Mouse (Mus musculus) cerebellum, postnatal 4 days (tissue): Measurements from ENCODE around the gene Wnt10b.

Source experiments
- DNase-seq, 2 experiments: peaks; one replicate each; pipeline ENCODE4 v3.0.0; 2022; ENCODE audit warnings: low spot score in 2 of 2, mixed read lengths in 1 of 2

Gene Wnt10b

DNA sequence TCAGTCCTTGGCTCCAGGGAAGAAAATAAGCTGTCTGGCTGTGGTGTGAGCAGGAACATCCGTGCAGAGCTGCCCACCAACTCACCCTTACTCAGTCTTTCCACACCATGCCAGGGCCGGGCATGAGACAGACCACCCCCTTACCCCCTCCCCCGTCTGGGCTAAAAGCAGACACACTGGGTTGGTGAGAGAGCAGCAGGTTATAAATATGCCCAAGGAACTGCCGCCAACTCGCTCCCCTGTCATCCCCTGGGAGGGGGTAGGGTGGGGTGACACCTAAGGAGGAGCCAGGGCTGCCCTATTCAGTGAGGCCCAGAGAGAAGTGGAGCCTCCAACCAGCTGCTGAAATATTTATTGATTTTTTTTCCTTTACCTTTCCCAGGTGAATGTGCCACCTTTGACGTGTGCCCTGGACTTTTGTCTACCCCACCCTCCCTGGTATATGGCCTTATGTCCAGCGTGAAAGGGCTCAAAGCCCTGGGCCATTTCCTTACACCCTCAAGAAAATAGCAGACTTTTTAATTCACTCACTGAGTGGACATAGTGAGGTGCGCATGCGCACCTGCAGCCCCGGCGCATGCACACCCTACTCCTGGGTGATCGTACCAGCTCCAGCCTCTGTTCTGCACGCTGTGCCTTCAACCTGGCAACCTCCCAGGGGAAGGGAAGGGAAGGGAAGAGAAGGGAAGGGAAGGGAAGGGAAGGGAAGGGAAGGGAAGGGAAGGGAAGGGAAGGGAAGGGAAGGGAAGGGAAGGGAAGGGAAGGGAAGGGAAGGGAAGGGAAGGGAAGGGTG is 19.0 kb upstream of the Wnt10b start:
- no peak for DNase-seq

DNA sequence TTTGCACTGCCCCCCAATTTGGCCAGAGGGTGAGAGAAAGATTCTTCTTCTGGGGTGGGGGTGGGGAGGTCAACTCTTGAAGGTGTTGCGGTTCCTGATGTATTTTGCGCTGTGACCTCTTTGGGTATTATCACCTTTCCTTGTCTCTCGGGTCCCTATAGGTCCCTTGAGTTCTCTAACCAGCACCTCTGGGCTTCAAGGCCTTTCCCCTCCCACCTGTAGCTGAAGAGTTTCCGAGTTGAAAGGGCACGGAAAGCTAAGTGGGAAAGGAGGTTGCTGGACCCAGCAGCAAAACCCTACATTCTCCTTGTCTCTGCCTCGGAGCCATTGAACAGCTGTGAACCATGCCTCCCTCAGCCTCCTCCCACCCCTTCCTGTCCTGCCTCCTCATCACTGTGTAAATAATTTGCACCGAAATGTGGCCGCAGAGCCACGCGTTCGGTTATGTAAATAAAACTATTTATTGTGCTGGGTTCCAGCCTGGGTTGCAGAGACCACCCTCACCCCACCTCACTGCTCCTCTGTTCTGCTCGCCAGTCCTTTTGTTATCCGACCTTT is 15.3 kb upstream of the Wnt10b start:
- no peak for DNase-seq

DNA sequence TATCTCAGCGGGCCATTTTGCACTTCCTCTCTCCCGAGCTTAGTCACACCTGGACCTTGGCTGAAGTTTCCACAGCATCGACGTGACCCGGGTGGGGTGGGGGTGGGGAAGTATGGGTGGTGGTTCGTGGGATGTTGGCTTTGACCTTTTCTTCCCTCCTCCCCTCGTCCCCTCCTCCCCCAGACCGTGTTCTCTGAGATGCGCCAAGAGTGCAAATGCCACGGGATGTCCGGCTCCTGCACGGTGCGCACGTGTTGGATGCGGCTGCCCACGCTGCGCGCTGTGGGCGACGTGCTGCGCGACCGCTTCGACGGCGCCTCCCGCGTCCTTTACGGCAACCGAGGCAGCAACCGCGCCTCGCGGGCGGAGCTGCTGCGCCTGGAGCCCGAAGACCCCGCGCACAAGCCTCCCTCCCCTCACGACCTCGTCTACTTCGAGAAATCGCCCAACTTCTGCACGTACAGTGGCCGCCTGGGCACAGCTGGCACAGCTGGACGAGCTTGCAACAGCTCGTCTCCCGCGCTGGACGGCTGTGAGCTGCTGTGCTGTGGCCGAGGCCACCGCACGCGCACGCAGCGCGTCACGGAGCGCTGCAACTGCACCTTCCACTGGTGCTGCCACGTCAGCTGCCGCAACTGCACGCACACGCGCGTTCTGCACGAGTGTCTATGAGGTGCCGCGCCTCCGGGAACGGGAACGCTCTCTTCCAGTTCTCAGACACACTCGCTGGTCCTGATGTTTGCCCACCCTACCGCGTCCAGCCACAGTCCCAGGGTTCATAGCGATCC is 14.5 kb upstream of the Wnt10b start:
- no peak for DNase-seq

DNA sequence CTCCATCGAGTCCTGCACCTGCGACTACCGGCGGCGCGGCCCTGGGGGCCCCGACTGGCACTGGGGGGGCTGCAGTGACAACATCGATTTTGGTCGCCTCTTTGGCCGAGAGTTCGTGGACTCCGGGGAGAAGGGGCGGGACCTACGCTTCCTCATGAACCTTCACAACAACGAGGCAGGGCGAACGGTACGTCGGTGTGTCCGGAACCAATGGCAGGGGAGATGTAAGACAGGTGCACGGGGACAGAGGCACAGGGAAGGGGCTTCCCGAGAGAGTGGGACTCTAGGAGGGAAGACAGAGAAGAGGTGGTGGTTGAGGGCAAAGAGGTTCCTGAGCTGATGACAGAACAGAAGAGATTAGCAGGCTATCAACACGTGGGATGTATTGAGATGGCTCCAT is 13.8 kb upstream of the Wnt10b start:
- DNase-seq, result no peak

DNA sequence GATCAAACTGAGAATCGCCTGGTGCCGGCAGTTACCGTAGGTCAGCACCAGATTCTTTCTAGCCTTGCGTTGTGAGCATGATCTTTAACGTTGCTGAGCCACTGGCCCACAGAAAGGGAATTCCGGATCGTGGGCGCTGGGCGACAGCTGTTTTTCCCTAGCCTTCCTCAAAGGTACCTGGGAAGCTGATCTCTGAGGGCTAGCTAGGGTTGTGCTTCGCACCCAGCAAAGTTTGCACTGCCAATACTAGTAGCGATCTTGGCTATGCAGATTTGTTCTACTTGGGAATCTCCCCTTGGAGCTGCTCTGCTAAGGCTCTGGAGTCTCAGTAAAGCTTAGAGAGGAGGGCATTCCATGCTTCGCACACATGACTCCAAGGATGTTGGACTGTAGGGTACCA is 13.3 kb upstream of the Wnt10b start:
- no peak for DNase-seq

DNA sequence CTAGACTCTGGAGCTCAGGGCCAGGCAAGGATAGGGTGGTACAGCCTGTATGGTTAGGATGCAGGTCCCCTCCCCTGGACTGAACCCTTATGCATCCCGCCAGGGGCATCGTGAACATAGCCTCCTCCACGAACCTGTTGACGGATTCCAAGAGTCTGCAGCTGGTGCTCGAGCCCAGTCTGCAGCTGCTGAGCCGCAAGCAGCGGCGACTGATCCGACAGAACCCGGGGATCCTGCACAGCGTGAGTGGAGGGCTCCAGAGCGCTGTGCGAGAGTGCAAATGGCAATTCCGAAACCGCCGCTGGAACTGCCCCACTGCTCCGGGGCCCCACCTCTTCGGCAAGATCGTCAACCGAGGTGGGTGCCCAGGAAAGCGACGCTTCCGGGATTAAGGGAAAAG is 12.8 kb upstream of the Wnt10b start:
- no peak for DNase-seq

DNA sequence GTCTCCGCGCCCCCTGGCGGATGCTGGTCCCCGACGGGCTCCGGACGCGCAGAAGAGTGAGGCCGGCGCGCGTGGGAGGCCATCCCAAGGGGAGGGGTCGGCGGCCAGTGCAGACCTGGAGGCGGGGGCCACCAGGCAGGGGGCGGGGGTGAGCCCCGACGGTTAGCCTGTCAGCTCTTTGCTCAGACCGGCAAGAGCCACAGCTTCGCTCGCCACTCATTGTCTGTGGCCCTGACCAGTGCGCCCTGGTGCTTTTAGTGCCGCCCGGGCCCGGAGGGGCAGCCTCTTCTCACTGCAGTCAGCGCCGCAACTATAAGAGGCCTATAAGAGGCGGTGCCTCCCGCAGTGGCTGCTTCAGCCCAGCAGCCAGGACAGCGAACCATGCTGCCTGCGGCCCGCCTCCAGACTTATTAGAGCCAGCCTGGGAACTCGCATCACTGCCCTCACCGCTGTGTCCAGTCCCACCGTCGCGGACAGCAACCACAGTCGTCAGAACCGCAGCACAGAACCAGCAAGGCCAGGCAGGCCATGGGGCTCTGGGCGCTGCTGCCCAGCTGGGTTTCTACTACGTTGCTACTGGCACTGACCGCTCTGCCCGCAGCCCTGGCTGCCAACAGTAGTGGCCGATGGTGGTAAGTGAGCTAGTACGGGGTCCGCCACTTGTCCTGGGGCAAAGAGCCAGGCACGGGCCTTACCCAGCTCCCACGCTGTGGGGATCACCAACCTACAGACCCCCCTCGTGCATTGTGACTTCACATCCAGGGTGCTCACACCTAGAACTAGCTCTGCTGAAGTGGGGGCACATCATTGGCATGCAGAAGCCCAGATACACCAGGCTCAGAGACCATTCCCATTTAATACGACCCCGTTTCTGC is 11.9 kb upstream of the Wnt10b start, which contains the start of gene Wnt1:
TSS of gene Wnt1 (plus strand) at position 197 of the 875 bp plus-strand sequence.
- no peak for DNase-seq

DNA sequence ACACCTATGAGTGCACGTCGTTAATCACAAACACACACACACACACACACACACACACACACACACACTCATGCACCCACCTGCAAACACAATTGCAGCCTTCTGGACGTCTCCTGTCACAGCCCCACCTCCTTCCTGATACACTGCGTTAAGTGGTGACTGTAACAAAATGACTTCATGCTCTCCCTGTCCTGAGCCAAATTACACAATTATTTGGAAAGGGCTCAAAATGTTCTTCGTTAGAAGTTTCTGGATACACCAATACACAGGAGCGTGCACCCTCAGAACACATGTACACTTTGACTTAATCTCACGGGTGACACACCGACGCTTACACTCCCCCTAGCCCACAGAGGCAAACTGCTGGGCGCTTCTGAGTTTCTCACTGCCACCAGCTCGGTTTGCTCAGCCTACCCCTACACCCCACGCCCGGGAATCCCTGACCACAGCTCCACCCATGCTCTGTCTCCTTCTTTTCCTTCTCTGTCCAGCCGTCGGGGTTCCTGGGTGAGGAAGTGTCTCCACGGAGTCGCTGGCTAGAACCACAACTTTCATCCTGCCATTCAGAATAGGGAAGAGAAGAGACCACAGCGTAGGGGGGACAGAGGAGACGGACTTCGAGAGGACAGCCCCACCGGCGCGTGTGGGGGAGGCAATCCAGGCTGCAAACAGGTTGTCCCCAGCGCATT is 11.2 kb upstream of the Wnt10b start:
- DNase-seq, result no peak

DNA sequence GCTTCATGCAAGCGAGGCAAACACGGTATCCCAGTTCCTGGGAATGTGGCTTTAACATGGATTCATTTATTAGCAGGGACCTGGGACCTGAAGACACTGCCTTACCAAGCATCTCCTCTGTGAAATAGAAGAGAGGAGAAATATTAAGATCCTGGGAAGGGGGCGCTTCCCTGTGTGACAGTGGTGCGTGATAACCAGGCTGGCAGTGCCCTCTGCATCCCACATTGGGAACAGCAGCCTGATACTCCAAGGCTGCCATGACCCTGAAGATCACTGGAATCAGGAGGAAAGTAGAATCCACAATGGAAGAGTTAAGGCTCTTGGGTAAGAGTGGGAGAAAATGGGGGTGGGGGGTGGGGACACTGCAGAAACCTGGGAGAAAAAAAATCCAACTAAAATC is 10.0 kb upstream of the Wnt10b start:
- DNase-seq, result no peak

DNA sequence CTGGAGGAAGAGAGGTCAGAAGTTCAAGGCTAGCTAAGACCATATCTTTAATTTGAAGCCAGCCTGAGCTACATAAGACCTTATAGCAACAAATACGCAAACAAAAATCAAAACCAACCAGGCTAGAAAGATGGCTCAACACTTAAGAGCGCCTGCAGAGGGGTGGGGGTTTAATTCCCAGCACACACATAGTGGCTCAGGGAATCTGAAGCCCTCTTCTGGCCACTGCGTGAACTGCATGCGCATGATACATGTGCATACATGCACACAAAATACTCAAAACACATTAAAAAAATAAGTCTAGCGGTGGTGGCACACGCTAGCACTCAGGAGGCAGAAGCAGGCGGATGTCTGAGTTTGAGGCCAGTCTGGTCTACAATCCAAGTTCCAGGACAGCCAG is 7.8 kb upstream of the Wnt10b start:
- DNase-seq, result no peak

DNA sequence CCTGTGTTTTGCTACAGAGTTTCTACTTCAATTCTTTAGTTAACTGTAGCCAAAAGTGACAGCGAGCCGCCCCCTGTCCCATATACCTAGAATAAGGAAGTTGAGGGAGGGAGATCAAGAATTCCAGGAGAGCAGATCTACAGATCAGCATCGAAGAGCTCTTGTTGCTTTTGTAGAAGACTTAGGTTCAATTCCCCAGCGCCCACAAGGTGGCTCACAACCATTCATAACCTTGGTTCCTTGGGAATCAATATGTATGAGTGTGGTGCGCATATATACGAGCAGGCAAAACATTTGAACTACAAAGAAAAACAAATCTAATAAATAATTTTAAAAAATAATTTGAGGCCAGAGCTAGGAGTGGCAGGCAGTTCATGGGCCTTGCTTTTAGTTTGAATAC is 3.2 kb upstream of the Wnt10b start:
- DNase-seq, result no peak

DNA sequence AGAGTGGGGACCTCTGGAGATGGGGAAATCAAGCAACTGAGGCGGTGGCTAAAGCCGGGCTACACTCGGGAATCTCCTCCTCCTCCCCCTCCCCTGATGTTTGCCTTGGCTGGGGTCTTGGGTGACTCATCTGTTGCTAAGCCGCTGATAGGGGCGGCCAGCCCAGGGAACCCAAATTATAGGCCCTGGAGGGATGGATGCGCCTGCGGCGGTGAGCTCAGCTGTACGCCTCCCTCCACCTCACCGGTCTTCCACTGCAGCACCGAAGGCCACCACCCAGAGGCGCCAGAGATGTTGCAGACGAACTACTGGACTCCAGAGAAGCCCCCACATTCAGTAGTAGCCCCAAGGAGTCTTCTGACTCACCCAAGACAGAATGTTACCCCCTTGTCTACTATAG is 2.6 kb upstream of the Wnt10b start:
- no peak for DNase-seq

DNA sequence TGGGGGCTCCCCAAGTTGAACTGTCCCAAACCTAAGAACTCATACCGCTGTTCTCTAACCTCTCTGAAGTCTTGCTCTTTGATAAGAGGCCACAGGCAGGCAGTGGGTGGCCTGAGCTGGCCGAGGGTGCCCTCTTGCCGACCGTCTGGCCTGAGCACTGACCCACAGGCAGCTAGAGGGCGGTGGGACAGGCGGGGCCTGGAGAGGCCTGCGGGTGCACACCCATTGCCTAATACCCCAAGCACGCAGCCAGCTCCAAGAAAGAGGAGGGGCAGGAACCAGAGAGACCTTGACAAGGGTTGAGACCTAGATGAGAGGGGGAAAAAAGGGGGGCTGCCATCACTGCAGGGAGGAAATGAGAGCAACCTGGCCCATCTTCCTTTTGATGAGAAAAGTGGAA is 2.1 kb upstream of the Wnt10b start:
- DNase-seq, result no peak

DNA sequence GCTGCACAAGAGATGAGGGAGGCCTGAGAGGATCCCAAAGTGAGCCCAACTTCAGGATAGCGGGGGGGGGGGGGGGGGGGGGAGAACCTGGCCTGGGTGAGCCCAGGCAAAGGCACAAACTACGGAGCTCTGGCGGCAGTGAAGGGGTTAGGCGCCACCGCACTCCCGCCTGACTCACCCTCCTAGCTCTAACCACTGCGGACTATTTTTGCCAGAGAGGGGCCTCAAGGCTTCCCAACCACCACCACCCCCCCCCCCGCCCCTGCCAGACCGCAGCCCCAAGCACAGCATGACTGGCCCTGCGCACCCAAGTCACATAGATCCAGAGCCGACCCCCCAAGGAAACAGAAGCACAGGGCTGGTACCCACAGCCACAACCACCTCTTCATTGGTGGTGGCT is 856 bp upstream of the Wnt10b start:
- DNase-seq, result no peak

DNA sequence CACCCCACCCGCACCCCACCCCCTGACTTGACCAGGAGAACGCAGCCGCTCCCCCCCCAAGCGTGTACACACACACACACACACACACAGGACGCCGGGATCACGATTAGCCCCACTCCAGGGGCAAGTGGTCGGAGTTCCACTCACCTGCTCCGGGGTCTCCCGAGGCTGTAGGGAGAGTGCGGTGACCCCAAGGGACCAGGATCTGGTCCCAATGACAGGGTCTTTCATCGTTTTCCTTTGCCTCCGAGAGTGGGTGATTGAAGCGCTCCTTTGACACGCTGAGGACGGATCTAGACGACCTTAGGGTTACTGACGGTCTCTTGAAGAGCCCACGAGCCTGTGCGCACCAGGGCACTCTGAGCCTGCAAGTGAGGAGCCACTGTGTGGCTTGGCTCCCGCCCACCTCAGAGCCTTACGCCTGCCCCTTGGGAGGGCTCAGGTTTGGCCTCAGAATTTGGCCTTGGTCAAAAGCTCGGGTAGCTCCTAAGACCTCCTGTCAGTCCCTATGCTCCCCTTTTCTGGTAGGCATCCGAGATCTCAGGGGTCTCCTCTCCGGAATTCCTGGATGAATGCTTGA is 331 bp upstream of the Wnt10b start:
- DNase-seq, result no peak

DNA sequence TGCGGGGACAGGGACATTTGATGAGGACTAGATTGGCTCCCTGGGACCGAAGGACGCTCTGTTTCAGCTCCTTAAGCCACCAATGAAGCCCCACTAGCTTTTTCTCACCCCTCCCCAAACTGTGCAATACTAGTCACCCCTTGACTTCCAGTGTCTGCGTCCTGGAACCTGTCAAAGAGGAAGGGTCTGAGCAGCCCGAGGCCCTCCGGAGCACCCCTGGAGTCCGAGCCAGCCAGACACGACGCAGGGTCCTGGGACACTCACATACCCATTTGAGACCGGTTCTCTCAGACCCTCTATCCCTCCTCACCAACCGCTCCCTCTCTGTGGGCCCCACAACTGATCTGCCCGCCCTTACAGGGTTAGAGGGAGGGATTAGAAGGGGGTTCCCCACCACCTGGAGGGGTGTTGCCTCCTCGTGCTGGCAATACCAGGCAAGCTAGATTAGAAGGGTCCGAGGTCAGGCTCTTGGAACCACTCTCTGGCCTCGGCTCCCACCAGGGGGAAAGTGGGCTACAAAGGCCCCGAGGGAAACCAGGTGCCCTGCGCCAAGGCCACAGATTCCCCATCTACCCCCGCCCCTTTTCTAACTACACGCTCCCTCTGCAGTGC is 839 bp downstream of the Wnt10b start:
- no peak for DNase-seq

DNA sequence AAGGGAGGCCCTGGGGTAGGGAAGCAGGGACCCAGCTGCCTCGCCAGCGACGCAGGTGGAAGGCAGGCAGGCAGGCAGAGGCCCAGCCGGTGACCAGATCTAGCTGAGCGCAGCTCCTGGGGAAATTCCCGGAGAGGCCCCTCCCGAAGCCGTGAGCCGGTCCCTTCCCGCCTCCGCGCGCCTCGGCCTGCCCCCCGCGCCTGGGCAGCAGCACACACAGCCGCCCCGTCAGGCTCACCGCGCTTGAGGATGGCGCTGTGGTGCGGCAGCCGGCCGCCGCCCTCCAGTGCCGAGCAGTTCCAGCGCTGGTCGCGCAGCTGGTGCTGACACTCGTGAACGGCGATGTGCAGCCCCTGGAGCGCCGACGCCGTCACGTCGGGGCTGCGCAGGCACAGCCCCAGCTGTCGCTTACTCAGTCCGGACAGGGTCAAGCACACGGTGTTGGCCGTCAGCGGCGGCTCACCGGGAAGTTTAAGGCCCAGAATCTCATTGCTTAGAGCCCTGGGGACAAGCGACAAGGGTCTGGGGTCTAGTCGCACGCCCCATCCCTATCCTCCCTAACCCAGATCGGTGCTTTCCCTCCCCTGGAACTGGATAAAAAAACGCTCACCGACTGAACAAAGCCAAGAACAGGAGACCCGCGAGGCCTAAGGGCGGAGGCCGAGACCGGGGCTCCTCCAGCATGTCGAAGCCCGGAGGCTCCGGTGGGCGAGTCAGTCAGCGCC is 1.5 kb downstream of the Wnt10b start:
- no peak for DNase-seq

DNA sequence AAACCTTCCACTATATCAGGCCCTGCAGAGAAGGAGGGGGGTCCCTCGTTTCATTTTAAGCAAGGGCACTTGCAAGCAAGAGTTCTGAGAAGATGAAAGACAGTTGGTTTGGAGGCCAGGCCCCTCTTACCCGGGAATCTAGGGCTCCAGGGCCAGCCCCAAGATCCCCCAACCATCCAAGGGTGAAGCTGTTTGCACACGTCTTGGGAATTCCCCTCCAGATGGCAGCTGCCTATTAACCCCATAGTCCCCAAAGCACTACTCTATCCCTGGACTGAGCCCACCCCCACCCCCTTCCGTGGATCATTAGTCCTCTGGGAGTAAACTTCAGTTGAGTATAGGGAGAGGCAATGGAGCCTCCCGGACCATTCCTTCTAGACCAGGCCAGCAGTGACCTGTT is 2.4 kb downstream of the Wnt10b start:
- DNase-seq, result no peak

DNA sequence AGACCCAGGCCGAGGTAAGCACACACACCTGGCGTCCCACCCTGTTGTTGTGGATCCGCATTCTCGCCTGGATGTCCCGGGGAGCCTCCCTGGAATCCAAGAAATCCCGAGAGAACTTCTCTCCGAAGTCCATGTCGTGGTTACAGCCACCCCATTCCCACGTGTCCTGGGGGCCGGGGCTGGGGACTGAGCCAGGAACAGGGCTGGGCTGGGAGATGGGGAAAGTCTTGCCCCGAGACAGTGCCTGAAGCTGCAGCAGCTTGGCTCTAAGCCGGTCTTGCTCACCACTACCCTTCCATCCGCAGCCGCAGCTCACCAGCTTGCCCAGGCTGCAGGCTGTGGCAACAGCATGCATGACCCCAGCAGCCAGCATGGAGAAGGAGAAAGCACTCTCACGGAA is 3.9 kb downstream of the Wnt10b start:
- DNase-seq, result no peak
